Mouse (Mus musculus): ENCODE measurements at regions not wholly inside any gene's neighbourhood (a gene's known extent, or its start where the extent isn't known, plus 50 kb on each side); places are given as distances from the start of the nearest gene placed in this dataset.

DNA sequence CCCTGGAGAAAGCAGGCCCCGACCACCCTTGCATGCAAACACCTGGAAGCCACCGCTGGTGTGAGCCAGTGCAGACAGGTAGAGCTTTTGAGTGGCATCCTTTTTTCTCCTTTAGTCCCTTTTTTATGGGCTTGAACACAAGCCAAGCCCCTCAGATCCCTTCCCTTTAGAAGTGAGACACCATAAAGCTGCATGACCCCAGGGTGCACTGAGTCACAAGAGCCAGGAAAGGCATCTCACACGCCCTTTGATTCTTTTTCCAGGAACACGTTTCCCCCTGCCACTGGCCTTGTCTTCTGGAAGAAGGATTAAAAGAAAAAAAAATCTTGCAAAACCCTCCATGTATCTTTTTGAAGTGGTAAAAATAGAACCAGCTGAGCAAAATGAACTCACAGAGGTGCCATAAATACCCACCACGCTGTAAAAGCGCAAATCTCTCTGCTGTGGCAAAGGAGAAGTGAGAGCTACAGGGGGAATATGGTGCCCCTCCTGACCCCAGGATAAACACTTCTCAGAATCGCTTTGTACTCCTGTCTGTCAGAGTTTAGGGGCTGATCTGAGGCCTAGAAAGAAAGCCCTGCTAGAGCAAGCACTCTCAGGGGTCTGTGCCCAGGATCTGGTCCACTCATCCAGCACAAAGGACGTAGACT is 222.1 kb upstream of the Cxcl12 start:
- 26% methylated on average over 8 of the region's 8 CpGs for WGBS
- 0 out of 2 replicates have a peak, but pooled peaks cover 3% of the 10 kb centered on the region for H3K4me1 ChIP-seq (ENCODE audit: insufficient read depth, low read length)
- no peaks in the 10 kb centered on the region for H3K9me3 ChIP-seq (ENCODE audit: low read length)
- no peaks in the 10 kb centered on the region for H3K36me3 ChIP-seq (ENCODE audit: insufficient read depth, low read length)
- H3K27ac ChIP-seq (ENCODE audit: low read length), result no peak overlapping the region
- H3K4me3 ChIP-seq (ENCODE audit: low read length), result no peak overlapping the region
- no peak for ATAC-seq (ENCODE audit: low FRiP score, low TSS enrichment)
- H3K4me2 ChIP-seq (replicated peaks; ENCODE audit: low read depth, low read length), result no peak overlapping the region
- H3K27me3 ChIP-seq (ENCODE audit: insufficient read depth, low read length), result no peaks in the 10 kb centered on the region
- H3K9ac ChIP-seq (replicated peaks; ENCODE audit: low read length), result no peak overlapping the region

DNA sequence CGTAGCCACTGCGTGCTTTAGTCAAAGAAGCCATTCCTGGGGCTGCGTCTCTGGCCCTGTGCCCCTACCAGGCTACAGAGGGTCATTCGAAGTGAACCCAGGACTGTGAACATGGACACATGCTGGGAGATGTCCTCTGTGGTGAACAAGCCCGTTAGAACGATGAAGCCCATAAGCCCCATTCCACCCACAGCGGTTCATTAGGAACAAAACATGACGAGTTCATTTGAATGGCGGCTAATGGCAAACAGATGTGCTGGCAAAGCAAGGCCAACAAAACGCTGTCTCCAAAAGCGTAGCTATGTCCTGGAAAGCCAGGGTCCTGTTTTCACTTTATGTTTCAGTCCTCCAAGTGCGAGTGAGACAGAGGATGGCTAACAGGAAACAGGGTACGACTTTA is 208.7 kb upstream of the Cxcl12 start:
- H3K27ac ChIP-seq (ENCODE audit: low read length), result no peak overlapping the region
- H3K9me3 ChIP-seq (ENCODE audit: low read length), result no peaks in the 10 kb centered on the region
- H3K27me3 ChIP-seq (ENCODE audit: insufficient read depth, low read length), result 0 out of 2 replicates have a peak, but pooled peaks cover 2% of the 10 kb centered on the region
- no peaks in the 10 kb centered on the region for H3K36me3 ChIP-seq (ENCODE audit: insufficient read depth, low read length)
- no peak for ATAC-seq (ENCODE audit: low FRiP score, low TSS enrichment)
- no peak overlapping the region for H3K4me2 ChIP-seq (replicated peaks; ENCODE audit: low read depth, low read length)
- no peak overlapping the region for H3K9ac ChIP-seq (replicated peaks; ENCODE audit: low read length)
- no peak overlapping the region for H3K4me3 ChIP-seq (ENCODE audit: low read length)
- WGBS, result 82% methylated on average over 13 of the region's 13 CpGs
- H3K4me1 ChIP-seq (ENCODE audit: insufficient read depth, low read length), result no peaks in the 10 kb centered on the region

DNA sequence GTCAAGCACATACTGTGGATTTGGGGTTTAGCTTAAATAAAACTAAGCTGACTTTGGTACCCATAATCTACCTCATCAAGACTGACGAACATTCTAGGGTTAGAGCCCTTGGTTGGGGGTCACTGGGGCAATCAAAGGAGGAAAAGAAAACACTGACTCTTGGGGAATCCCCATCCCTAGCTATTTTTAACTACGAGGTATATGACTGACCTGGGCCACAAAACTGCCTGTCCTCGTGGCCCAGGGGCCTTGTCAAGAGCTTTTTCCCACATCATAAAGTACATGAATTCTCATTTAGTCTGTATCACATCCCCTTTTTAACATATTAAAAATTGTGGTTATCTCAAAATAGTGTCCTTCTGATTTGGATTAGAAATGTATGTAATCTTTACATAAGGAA is 207.7 kb upstream of the Cxcl12 start:
- H3K27me3 ChIP-seq (ENCODE audit: insufficient read depth, low read length), result 0 out of 2 replicates have a peak, but pooled peaks cover 2% of the 10 kb centered on the region
- no peaks in the 10 kb centered on the region for H3K4me1 ChIP-seq (ENCODE audit: insufficient read depth, low read length)
- 44% methylated on average over 3 of the region's 3 CpGs for WGBS
- no peaks in the 10 kb centered on the region for H3K9me3 ChIP-seq (ENCODE audit: low read length)
- no peak overlapping the region for H3K9ac ChIP-seq (replicated peaks; ENCODE audit: low read length)
- no peaks in the 10 kb centered on the region for H3K36me3 ChIP-seq (ENCODE audit: insufficient read depth, low read length)
- H3K4me2 ChIP-seq (replicated peaks; ENCODE audit: low read depth, low read length), result no peak overlapping the region
- no peak overlapping the region for H3K4me3 ChIP-seq (ENCODE audit: low read length)
- no peak overlapping the region for H3K27ac ChIP-seq (ENCODE audit: low read length)
- no peak for ATAC-seq (ENCODE audit: low FRiP score, low TSS enrichment)

DNA sequence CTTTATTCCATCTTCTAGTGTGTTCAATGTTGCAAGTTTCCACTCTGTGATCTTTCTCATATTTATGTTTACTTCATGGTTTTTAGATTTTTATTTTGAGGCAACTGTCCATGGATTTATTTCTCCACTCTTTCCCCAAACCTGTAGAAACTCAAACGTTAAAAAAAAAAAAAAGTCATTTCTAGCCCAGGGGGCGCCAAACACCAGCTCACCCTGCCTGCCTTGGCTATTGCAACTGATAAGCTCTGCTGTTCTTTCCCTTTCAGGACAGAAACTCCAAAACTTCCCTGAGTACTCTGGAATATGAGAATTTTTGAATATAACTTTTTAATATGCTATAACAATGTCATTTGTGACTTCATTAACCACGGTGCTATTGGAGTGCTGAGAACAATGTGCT is 201.9 kb upstream of the Cxcl12 start:
- 20% methylated on average over 3 of the region's 3 CpGs for WGBS
- Histone ChIP-seq H3K4me2 (replicated peaks; ENCODE audit: low read depth, low read length) (no peak overlapping the region), H3K27me3 (ENCODE audit: insufficient read depth, low read length) (0 out of 2 replicates have a peak, but pooled peaks cover 2% of the 10 kb centered on the region), H3K9me3 (ENCODE audit: low read length) (no peaks in the 10 kb centered on the region), H3K4me3 (ENCODE audit: low read length) (no peak overlapping the region), H3K36me3 (ENCODE audit: insufficient read depth, low read length) (no peaks in the 10 kb centered on the region), H3K4me1 (ENCODE audit: insufficient read depth, low read length) (no peaks in the 10 kb centered on the region), H3K27ac (ENCODE audit: low read length) (no peak overlapping the region), H3K9ac (replicated peaks; ENCODE audit: low read length) (no peak overlapping the region)
- no peak for ATAC-seq (ENCODE audit: low FRiP score, low TSS enrichment)

DNA sequence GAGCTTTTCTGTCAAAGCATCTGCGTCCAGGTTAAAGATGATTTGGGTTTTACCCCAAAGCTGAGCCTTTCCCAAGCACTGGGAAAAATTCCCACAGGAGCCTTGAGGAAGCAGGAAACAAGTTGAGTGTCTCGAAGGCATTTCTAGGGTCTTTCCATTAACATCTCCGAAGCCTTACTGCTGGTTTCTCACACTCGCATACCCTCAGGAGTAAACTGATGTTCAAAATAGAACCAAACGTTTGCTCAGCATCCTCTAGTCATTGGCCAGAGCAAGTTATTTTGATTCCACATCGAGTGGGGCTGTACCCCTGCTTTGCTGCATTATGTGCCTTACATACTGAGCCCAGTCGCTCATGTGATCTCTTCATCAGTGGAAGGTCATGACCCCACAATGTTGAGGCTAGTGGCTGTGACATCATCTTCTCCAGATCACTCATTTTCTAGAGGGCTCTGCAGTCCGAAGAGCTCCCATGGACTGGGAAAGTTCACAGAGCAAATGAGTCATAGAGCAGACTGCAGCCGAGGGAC is 198.9 kb upstream of the Cxcl12 start:
- no peak overlapping the region for H3K4me3 ChIP-seq (ENCODE audit: low read length)
- no peaks in the 10 kb centered on the region for H3K36me3 ChIP-seq (ENCODE audit: insufficient read depth, low read length)
- H3K4me1 ChIP-seq (ENCODE audit: insufficient read depth, low read length), result no peaks in the 10 kb centered on the region
- H3K4me2 ChIP-seq (replicated peaks; ENCODE audit: low read depth, low read length), result no peak overlapping the region
- WGBS, result 61% methylated on average over 9 of the region's 9 CpGs
- no peaks in the 10 kb centered on the region for H3K27me3 ChIP-seq (ENCODE audit: insufficient read depth, low read length)
- no peaks in the 10 kb centered on the region for H3K9me3 ChIP-seq (ENCODE audit: low read length)
- no peak for ATAC-seq (ENCODE audit: low FRiP score, low TSS enrichment)
- no peak overlapping the region for H3K27ac ChIP-seq (ENCODE audit: low read length)
- no peak overlapping the region for H3K9ac ChIP-seq (replicated peaks; ENCODE audit: low read length)

DNA sequence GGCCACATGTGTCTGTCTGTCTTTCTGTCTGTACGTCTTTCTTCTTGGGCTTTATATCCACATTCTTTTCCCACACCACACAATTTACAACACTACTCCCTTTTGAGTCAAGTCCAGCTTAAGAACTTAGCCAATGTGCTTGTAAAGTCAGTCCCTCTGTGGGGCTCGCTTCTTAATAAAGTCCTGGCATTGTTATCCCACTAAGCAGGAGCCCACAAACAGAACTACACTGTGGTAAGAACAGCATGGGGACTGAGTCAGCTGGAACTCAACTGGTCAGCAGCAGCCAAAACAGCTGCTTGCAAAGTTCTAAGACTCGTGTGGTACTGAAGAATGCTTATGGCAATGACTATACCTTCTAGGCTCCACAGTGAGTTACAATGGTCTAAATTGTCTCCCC is 193.5 kb upstream of the Cxcl12 start:
- Histone ChIP-seq H3K4me1 (ENCODE audit: insufficient read depth, low read length) (peaks cover under 1% of the 10 kb centered on the region), H3K4me2 (replicated peaks; ENCODE audit: low read depth, low read length) (no peak overlapping the region), H3K4me3 (ENCODE audit: low read length) (no peak overlapping the region), H3K36me3 (ENCODE audit: insufficient read depth, low read length) (no peaks in the 10 kb centered on the region), H3K27me3 (ENCODE audit: insufficient read depth, low read length) (no peaks in the 10 kb centered on the region), H3K9ac (replicated peaks; ENCODE audit: low read length) (no peak overlapping the region), H3K27ac (ENCODE audit: low read length) (no peak overlapping the region), H3K9me3 (ENCODE audit: low read length) (no peaks in the 10 kb centered on the region)
- 90% methylated on average over 3 of the region's 3 CpGs for WGBS
- no peak for ATAC-seq (ENCODE audit: low FRiP score, low TSS enrichment)

DNA sequence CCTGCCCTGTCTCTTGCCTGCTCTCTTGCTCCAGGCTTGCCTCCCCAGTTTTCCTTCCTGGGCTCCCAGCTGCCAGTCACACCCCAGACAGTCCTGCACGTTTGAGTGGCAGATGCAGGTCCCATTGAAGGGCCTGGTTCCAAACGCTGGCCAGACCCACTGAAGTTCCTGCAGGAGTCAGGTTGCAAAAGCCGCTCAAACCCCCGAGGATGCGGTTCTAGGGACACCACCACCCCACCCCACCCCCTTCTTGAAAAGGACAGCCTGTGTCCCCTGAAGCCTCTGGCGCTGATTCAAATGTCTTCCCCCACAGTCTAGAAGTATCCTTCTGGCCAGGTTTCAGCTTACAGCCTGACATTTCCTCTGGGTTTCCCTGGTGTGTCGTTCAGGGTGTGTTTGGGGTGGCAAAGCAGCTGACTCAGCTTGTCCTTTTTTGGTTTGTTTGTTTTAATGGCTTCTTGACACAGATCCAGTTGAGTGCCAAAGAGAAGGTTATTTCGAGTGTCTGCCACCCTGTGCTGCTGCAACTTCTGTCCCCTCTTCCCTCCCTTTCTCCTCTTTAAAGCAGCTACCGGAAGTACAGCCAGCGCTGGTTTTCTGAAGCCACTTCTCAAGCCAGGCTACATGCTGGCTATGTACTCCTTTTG is 187.9 kb upstream of the Cxcl12 start:
- Histone ChIP-seq H3K27me3 (ENCODE audit: insufficient read depth, low read length) (no peaks in the 10 kb centered on the region), H3K4me2 (replicated peaks; ENCODE audit: low read depth, low read length) (peak overlapping the region; percentile 40), H3K4me3 (ENCODE audit: low read length) (peak overlapping the region; percentile 7; the same call in 1 of the 2 replicates), H3K9me3 (ENCODE audit: low read length) (no peaks in the 10 kb centered on the region), H3K9ac (replicated peaks; ENCODE audit: low read length) (peak overlapping the region; percentile 10; the same call in 1 of the 2 replicates), H3K27ac (ENCODE audit: low read length) (0 out of 2 replicates have a peak overlapping the region, but pooled peaks have one; percentile 16), H3K4me1 (ENCODE audit: insufficient read depth, low read length) (peaks cover 13% of the 10 kb centered on the region), H3K36me3 (ENCODE audit: insufficient read depth, low read length) (no peaks in the 10 kb centered on the region)
- WGBS, result 4% methylated on average over 10 of the region's 10 CpGs
- 0 out of 2 replicates have a peak, but pooled peaks have one; percentile 46 for ATAC-seq (ENCODE audit: low FRiP score, low TSS enrichment)

DNA sequence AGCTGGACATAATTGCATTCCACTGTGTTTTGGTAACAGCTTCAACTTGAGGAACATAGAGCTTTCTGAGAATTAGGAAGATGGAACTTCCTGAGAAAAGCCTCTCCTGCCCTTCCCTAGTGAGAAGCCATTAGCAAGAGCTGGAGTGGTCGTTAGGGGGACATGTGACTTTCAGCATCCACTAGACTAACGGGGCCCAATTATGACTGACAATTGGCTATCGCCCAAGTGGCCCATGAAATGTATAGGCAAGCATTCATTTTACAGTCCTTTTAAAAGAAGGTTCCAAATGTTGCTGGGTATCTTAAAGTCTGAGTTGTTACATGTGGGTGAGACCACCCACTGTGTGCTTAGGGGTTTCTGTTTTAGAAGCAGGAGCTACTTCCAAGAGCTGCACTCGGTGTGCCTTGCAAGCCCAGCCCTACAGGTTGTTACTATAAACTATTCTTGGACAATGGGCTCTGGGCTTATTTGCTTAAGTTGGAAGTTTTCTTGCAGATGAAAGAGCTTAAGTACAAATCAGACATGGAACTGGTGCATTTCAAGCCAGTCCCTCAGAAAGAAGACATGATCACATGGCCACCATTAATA is 183.1 kb upstream of the Cxcl12 start:
- H3K9me3 ChIP-seq (ENCODE audit: low read length), result no peaks in the 10 kb centered on the region
- H3K36me3 ChIP-seq (ENCODE audit: insufficient read depth, low read length), result no peaks in the 10 kb centered on the region
- peaks cover 8% of the 10 kb centered on the region for H3K4me1 ChIP-seq (ENCODE audit: insufficient read depth, low read length)
- WGBS, result 65% methylated on average over 4 of the region's 4 CpGs
- no peak overlapping the region for H3K27ac ChIP-seq (ENCODE audit: low read length)
- ATAC-seq (ENCODE audit: low FRiP score, low TSS enrichment), result no peak
- H3K27me3 ChIP-seq (ENCODE audit: insufficient read depth, low read length), result no peaks in the 10 kb centered on the region
- no peak overlapping the region for H3K9ac ChIP-seq (replicated peaks; ENCODE audit: low read length)
- H3K4me2 ChIP-seq (replicated peaks; ENCODE audit: low read depth, low read length), result no peak overlapping the region
- H3K4me3 ChIP-seq (ENCODE audit: low read length), result no peak overlapping the region

DNA sequence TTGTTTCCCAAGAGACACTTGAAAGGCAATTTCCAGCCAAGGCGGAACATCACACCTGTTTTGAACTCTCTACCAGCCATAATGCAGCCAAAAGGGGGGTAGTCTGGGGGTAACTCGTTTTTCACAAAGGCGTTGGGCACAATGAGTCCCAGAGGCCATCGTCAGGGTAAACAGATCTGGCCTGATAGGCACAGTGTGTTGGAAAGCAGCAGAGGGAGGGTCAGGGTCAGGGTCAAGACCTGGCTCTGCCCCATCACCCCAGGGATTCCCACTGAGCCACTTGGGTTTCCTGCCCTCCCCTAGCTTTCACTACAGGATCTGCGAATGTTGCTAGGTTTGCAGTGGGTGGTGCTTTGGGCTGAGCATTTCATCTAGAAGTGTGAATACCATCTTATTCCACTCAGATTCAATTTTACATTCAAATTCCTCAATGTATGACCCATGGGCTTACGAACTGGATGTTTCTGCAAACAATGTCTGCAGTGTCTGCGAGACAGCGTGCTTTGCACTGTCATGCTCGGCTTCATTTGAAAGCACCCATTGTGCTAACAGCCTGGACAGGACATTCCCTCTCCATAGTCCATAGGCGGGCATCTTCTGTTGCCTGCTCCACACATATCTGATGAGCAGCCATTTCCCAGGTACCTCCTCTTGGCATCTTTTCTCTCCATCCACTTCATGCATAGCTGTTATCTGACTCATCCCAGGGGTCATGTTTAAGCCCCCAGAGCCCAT is 181.9 kb upstream of the Cxcl12 start:
- Histone ChIP-seq H3K9ac (replicated peaks; ENCODE audit: low read length) (no peak overlapping the region), H3K36me3 (ENCODE audit: insufficient read depth, low read length) (no peaks in the 10 kb centered on the region), H3K27ac (ENCODE audit: low read length) (no peak overlapping the region), H3K4me1 (ENCODE audit: insufficient read depth, low read length) (no peaks in the 10 kb centered on the region), H3K4me3 (ENCODE audit: low read length) (no peak overlapping the region), H3K27me3 (ENCODE audit: insufficient read depth, low read length) (no peaks in the 10 kb centered on the region), H3K4me2 (replicated peaks; ENCODE audit: low read depth, low read length) (no peak overlapping the region), H3K9me3 (ENCODE audit: low read length) (no peaks in the 10 kb centered on the region)
- ATAC-seq (ENCODE audit: low FRiP score, low TSS enrichment), result no peak
- 49% methylated on average over 10 of the region's 10 CpGs for WGBS

Data from kidney, embryonic 16.5 days (tissue).